Mouse (Mus musculus) gastrocnemius, adult 8-10 months (tissue): ENCODE results near the gene Dcun1d3. TPM values are rescaled to one million over a fixed set of nuclear protein-coding genes. Genes with fewer than 3 reads are reported as not detected.

Experiments
- DNase-seq, 2 experiments: peaks; one replicate each; pipeline ENCODE4 v3.0.0; 2022; ENCODE audit warnings: low spot score in 2 of 2
- total RNA-seq, 4 experiments: library from RNA; stranded (reverse); gene quantifications; 2 replicates each; pipeline ENCODE4 v1.2.4; 2022

Gene Dcun1d3
- total RNA-seq = 10 to 100 TPM; 13.2 to 22.6 (median 20.8) TPM

DNA sequence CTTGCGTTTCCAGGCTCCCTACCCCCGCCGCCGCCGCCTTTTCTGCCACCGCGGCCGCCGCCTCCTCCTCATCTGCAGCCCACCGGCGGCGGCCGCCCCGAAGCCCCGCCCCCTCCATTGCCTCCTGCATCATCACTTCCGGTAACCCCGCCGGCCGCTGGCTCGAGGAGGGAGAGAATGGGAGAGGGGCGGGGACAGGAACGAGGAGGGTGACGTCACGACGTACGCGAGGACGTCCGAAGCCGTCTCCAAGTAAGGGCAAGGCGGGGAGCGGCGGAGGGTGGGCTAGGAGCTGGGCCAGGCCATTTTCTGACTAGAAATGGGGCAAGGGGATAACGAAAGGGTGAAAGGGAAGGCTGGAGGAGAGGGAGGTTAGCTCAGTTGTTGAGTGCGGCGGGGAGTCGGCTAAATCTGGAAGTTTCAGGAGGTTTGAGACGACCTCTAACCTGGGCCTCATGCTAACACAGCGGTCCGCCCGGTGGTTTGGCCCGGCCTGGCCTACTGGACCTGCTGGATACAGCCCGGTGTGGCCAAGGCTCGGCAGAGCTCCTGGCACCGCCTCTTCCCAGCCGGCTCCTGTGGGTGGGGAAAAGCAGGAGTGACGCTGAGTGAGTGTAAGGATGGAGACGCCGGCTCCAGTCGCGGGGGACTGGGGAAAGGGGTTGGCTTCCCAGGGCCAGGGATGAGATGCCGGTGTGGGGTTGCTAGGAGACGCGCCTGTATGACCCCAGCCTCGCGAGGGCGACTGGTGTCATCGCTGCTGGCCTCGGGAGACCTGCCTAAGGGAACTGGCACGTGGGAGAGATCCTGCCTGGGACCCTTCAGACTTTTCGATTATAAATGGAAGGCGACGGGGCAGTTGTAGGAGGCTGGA is at the start of gene Dcun1d3, which contains the start of gene Lyrm1:
TSS of gene Dcun1d3 (minus strand) at position 660 of the 874 bp plus-strand sequence.
TSS of gene Lyrm1 (plus strand) at position 223 of the 874 bp plus-strand sequence.
- peak; percentile 96 to 97 for DNase-seq

DNA sequence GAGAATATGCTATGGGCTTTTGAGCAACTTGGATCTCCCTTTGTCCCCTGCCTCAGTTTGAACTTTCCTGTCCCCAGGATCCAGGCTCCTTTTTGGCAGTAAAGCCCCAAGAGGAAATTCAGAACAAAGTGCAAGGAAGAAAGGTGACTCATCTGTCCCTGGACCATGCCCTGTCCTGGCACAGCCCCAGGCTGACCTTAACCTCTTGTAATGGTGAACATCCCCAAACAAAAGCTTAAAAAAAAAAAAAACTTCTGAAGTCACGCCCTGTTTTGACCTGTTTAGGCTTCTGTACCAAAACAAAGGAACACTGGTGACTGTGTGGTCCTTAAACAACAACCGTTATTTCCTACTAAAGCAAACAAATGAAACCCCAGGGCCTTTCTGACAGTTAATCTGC is 45.5 kb upstream of the Dcun1d3 start:
- peak; percentile 21 to 25 for DNase-seq

DNA sequence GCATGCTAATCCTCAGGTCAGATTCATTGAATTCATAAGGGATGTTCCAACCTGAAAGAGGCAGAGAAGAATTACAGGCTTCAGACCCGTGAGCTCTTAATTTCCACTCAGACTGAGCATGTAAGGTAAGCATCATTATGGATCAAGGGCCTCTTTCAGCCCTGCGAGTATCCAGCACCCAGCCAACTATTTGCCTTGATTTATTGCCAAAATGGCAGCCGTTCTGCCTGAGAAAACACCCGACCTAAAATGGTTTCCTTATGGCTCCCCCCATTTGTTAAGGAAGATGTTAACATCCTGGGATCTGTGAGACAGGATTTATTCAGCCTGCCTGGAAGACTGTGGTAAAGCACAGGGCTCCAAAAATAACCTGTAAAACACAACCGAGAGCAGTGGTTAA is 40.9 kb upstream of the Dcun1d3 start:
- DNase-seq = no peak

DNA sequence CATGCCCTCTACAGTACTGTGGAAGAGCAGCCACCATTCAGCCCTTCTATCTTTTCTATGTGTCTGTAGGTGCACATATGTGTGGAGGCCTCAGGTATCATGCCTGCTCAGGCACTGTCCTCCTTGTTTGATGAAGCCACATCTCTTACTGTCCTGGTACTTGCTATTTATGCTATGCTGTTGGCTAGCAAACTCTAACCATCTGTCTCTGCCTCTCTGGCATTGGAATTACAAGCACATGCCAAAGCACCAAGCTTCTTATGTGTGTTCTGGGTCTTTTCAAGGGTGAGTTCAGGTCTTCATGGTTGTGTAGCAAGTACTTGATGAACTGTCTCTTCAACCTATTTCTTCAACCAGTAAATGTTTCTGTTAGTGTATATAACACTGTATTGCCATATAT is 40.2 kb upstream of the Dcun1d3 start:
- DNase-seq = no peak

DNA sequence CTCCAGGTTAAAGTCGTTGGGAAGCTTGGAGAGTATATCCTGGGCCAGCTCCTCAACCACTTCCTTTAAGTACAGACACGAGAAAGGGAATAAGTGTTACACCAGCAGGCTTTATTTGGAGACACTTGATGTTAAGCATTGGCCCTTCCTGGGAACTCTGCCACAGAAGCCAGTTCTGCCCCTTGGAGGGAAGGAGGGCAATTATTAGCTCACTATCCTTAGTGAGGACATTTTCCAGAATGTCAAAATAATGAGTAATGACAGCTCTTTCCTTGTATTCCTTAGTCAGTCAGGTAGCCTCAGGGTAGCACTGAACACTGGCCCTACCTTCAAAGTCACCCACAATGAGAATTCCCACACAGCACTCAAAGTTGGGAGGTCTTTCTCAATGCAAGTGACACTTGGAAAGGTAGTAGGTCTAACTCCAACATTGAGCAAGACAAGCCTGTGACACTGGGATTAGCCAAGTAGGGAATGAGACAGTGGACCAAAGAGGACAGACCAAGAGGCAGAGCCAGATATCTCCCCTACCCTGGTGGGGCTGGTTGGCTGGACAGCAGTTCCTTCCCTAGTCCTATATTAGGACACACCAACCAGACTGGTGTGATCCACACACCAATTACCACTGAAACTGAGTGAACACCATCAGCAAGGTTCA is 32.8 kb upstream of the Dcun1d3 start:
- no peak for DNase-seq

DNA sequence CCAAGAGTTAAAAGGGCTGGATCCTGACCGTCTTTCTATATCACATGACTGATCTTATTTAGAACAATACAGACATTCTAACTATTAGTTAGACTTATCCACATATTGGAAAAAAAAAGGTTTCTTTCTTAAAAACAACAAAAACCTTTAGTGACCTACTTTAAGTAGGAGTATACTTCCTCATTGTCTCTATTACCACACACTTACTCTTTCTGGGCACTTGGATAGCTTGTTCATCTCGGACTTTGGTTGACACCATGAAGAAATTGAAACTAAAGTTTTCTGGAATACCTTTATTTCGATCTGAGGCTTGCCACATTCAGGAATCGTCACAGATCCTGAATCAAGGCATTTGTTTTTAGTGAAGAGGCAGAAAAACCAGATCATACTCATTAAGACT is 25.0 kb upstream of the Dcun1d3 start:
- no peak for DNase-seq

DNA sequence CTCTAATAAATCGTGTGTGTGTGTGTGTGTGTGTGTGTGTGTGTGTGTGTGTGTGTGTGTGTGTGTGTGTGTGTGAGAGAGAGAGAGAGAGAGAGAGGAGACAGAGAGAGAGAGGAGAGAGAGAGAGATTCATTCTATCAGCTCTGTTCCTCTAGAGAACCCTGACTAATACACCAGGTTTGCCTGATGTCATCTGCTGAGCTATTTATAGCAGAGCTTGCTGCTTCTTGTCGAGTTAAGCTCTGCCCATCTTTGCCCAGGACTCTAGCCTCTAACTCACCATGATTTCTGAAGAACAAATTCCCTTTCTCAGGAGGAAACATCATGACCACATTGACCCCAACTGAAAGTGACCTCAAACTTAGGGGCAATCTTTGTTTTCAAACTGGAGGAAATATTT is 24.4 kb upstream of the Dcun1d3 start:
- no peak for DNase-seq

DNA sequence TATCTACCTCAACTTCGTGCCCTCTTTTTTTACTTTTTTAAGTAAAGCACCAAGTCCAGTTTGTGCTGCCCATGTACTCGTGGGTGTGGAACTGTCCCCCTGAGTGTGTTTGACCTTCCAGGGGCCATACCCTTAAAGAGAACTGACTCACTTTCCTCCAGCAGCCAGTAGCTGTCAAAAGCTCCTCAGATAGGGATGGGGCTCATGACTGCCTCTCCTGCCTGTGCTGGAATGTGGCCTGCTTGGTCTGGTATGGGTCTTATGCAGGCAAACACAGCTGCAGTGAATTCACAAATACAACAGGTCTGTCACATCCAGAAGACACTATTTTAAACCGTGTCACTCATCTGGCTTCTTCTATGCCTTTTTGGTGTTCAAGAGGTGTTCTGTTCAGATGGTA is 15.6 kb upstream of the Dcun1d3 start:
- no peak for DNase-seq

DNA sequence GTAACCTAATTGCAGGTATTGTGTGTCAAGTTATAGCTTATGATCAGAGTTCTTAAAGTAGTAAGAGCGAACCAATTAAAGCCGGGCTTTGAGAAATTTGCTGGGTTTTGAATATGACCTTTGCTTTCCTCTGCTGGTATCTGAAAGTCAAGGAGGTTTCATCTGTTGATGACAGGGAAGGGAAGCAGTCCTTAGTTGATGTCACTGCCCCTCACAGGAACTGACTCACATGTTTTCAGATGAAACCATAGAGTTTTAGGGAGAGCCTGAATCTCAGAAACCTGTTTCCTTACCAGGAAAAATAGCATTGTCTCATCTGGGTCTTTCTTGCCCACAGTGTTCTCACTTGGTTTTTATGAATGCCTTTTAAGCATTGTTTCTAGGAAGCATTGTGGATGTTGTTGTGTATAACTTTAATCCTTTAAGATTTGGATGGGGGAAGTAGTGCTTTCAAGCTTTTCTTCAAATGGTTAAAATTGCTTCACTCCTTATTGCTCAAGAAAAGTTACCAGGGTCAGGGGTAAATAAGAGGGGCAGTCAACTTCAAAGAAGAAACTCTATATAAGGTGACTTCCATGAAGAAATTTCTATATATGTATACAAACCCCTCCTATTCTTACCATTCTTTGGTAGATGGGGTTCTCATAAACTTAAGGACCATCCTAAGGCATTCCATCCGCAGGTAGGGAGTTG is 10.6 kb upstream of the Dcun1d3 start:
- no peak for DNase-seq

DNA sequence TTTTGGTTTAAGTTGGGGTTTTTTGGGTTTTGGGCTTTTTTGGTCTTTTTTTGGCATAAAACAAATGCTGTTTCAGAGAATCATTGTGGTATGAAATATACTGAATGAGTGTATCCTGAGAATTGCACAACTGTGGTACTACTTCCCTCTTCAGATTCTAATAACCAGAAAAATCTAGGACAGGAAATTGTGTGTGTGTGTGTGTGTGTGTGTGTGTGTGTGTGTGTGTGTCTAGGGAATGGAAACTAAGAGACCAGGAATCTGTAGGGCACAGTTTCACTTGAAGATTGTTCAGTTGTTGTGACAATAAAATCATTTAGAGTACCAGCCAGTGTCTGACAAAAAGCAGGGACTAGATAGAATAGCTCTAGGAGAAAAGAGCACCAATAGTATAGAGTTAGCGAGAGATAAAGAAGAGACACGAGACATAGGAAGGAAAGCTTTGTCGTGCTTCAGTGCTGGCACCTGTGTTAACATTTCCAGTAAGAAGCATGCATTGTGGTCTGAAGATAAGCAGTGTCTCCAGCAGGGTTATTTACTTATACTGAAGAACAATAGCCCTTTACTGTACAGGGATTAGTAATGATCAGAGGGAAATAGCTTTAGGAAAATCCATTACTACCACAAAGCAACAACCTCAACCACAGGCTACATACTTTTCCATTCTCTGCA is 3.4 kb upstream of the Dcun1d3 start:
- DNase-seq = no peak

DNA sequence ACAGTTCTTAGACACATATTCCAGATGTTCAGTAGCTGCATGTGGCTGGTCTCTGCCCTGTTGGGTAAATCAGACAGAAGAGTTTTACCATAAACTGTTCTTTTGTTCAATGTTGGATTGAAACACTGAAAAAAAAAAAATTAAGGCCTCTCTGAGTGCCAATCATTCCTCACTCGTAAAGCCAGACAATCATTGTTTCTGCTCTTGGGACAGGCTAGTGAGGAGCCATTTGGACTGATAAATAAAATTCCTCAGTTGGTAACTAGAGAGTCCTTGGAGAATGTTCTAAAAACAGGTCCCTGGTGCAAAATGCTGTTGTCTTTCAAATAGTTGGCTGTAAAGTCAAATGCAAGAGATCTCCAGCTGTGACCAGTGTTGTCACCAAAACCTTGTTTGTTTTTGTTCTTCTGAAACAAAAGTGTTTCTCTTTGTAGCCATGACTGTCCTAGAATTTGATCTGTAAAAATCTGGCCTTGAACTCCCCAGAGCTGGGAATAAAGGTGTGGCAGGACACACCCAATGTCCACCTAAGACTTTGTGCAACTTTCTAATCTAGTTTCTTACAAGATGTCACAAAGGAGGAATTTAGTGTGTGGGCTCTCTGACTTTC is 2.3 kb upstream of the Dcun1d3 start:
- DNase-seq = no peak

DNA sequence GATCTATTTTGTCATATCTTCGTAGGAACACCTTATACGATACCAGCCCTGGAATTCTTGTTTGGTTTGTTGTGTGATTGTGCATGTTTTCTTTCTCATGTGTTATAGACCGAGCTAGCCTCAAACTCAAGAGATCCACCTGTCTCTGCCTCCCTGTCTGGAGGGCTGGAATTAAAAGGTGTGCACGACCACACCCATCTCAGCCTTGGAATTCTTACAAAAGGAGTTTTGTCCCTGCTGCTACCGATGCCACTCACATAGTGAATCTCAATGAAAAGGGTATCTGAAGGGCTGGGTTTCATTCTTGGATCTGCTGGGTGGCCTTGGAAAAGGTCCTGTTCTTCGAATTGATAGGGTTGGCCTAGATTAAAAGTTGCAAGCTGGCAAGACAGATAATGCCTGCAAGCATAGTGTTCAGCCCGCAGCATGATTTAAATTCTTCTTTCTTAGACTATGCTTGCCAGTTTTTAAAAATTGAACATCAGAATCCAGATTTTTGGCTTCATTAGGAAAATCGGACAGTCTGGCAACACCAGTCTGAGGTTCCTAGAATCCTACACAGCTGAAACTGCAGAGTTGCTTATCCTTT is 1.5 kb upstream of the Dcun1d3 start:
- DNase-seq = peak in 1 of 2 experiments; percentile 5

DNA sequence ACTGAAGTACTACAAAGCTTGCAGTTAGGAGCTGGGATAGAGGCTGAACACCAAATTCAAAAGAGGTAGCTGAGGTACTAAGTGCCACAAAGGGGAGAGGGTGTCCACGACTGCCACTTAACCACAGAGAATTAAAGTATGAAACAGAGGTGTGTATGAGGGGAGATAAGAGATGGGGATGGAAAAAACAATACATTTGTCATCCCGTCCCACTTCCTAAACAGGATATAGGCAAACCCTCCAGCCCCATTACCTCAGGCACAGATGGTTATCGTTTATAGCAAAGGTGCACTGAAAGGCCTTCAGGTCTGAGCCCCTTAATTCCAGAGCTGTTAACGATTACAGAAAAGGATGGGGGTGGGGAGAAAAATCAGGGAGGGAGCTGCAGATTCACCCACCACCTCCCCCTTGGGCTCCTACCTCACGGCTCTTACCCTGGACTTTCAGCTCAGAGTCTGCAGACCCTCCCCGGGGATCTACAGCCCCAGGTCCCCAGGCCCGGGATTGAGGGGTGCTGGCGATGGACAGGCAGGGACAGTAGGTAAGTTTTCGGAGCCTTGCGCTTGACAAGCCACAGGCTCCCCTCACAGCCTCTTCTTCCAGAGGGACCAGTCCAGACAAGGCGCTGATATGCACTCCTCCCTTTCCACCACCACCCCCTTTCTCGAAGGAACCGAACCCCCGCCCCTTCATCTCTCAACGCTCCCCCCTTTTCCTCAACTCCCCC is 1.1 kb downstream of the Dcun1d3 start:
- peak; percentile 17 to 21 for DNase-seq

DNA sequence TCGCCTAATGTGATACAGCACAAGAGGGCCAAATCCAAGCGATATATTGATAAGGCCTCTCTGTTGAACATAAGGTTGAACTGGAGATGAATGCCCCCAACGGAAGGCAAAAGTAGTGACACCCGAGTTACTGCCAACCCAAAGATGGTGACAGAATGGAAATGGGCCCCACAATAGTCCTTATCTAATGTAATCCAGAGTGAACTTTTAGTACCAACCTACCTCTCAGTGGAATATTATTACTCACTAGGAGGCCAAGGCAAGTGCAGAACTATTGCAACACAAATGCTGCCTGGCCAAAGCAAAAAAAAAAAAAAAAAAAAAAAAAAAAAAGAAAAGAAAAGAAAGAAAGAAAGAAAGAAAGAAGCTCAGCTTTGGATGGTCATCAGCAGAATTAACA is 3.4 kb downstream of the Dcun1d3 start:
- DNase-seq = no peak

DNA sequence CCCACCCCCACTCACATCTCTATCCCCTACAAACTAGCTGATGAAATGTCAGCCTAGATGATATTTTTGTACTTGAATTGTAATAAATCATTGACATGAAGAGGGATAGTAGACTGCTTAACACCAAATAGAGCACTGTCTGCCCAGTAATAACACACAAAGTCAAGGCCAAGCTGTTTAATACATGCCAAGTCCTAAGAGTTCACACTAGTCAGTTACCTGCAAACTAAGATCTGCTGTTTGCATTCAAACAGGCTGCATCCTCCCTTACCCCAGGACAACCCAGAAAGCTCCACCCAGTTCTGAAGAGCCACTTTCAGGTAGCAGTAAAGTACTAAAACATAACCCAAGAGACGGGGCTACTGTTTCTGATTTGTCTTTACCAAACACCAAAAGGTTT is 3.9 kb downstream of the Dcun1d3 start:
- DNase-seq = no peak

DNA sequence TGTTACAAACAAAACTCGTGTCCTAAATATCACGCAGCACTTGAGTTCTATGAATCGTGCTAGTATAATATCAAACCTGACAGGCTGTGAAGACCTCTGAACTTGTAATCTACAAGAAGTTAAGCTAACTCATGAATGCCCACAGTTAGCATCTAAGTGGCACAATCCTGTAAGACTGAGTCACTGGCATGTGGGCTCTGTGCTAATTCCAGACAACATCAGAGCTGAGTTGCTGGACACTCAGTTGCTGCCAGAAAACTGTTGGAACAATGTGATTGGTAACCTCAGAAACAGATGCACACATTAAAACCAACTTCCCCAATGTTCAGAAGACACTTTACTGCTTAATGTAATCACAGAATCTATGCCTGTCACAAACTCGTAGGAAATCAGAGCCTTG is 8.2 kb downstream of the Dcun1d3 start:
- no peak for DNase-seq

DNA sequence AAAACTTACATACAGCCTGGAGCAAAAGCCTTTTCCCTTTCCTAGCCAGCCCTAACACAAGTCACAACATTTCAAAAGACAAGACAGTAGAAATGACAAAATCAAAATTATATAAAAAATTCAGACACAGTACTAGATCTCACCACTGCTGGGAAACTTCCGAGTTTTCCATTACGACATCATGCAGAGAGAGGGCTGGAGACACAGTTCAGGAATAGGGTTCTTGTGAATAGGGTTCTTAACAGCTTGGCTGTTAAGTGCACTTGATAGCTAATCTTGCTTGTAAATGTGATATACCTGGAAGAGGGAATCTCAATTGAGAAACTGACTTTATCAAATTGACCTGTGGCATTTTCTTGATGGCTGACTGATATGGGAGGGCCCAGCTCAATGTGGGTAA is 14.9 kb downstream of the Dcun1d3 start:
- DNase-seq = no peak

DNA sequence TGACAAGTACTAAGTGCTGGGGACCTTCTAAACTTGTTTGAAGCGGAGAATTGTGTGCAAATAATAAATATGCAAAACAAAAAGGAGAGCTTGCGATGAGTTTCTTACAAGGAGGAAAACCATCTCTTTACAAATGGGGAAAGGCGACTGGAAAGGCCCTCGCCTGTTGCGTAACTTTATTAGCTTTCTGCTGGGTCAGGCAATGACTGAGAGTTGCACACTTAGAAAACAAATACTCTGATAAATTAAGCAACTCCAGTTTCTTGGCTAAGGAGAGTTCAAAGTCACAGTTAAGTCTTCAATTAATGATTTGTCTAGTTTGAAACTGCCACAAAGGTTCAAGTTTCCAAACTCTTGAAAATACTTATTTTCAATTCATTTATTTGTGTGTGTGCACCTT is 15.8 kb downstream of the Dcun1d3 start:
- DNase-seq = no peak

DNA sequence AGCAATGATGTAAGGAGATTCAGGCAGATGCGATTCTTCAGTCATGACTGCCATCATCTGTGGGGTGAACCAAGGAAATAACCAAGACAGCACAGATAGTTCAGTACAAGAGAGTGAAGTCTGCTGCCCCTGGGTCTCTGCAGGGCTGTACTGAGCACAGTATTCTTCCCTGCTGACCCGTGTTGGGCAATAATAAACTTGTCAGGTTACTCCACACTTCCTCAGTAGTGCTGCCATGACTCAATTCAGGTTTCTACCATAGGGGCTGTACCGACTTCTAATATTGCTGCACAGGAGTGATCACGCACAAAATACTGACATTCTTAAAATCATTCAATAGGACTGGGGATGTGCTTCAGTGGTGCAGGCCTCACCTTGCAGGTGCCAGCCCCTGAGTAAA is 16.9 kb downstream of the Dcun1d3 start:
- no peak for DNase-seq

DNA sequence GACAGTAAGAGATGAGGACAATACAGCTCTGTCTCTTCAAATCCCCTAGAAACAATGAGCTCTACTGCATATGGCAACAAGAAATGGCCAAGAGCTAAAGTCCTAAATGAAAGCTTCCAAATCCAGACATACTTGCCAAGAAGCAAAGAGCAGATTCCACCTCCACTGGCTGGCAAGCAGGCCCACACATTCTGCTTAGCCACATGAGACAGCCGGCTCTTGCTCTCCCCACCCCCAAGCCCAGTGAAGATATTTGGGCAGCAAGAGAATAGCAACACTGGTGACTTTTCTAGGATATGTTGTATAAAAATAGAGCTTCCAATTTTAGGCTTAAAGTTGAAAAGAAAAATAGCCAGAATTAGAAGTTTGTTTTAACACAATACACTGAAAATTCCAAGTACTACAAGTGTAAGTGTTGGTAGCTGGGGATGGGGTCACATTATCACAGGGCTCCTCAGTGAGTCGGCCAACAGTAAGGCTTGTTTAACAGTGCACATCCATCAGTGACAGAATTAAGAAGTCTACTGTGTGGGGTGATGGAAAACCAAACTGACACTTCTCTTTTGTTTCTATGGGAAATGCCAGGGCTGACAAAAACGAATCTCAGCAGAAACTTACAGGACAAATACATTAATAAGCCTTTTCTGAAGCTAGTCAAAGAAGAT is 20.2 kb downstream of the Dcun1d3 start:
- DNase-seq = peak in 1 of 2 experiments; percentile 14
